Mouse (Mus musculus): Measurements from ENCODE around the gene Grb14. TPM values are rescaled to one million over a fixed set of nuclear protein-coding genes. Genes with fewer than 3 reads are reported as not detected.

The Grb14 gene
- polyA plus RNA-seq, 1 experiment from 2014 or later: 8.6 TPM

DNA sequence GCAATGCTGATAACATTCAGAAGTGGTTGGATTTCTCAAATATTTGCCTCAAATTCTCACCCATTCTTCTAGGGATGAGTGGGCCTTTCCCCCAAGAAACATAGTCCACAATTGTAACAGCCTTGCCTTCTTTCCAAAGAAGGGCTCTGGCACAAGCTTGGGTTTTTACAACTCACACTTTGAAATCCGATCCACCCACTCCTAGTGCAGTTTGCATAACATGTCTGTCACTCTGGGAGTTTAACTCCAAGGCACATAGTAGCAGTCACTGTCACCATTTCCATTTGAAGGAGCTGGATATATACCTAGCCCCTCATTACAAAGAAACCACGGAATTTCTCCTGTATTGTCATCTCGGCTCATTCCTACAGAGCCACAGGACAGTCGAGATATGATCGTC lies 103.9 kb downstream of the Grb14 start:
- Histone ChIP-seq H3K4me2 (replicated peaks) (no peak overlapping the region), H3K4me3 (no peak overlapping the region), H3K9me3 (no peaks in the 10 kb centered on the region), H3K36me3 (no peaks in the 10 kb centered on the region), H3K27ac (no peak overlapping the region), H3K4me1 (peaks cover 9% of the 10 kb centered on the region; the same call in 1 of the 2 replicates), H3K9ac (no peak overlapping the region), H3K27me3 (no peaks in the 10 kb centered on the region)
- 49% methylated on average over 5 of the region's 5 CpGs for WGBS
- ATAC-seq (ENCODE audit: low FRiP score, low read depth): no peak; the same call in 1 of the 2 replicates

DNA sequence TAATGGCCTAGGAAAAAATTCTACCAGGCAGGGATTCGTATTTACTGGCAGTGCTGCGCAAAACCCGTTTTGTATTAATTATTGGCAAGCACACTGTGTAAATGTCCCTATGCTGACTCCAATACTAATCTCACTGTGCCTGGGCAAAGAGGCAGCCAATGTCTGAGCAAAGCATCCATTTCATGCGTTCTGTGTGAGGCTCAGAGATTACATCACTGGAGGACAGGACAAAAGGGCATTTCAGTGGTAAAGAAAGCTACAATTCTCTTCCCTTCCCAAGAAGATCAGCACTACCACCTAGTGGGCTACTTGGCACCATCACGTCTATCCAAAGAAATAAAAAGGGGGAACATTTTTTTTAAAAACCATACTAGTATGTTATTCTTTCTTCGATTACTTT lies 109.3 kb downstream of the Grb14 start:
- Histone ChIP-seq H3K36me3 (no peaks in the 10 kb centered on the region), H3K4me1 (0 out of 2 replicates have a peak, but pooled peaks cover 4% of the 10 kb centered on the region), H3K4me3 (no peak overlapping the region), H3K4me2 (replicated peaks) (no peak overlapping the region), H3K9ac (no peak overlapping the region), H3K27ac (no peak overlapping the region), H3K27me3 (no peaks in the 10 kb centered on the region), H3K9me3 (no peaks in the 10 kb centered on the region)
- 50% methylated on average over 6 of the region's 6 CpGs for WGBS
- ATAC-seq (ENCODE audit: low FRiP score, low read depth): no peak

DNA sequence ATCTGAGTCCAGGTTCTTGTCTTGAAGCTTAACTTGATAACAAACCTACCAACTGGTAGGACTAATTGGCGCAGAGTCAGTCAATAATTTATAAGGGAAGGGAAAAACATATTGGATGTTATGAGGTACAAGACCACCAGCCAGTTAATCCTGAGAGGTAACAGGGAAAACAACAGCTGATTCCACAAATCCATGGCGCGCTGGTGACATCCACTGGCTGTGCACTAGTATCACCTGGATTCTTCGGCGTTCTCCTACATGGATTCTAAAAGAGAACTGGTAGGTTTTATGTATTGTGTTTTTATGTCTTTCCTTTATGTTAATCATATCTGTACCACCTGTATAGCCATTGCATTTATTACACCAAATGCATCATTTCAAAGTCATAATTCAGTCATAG lies 119.9 kb downstream of the Grb14 start:
- Histone ChIP-seq H3K4me3 (no peak overlapping the region), H3K27ac (no peak overlapping the region), H3K4me1 (no peaks in the 10 kb centered on the region), H3K9me3 (no peaks in the 10 kb centered on the region), H3K27me3 (no peaks in the 10 kb centered on the region), H3K4me2 (replicated peaks) (no peak overlapping the region), H3K9ac (no peak overlapping the region), H3K36me3 (no peaks in the 10 kb centered on the region)
- no peak for ATAC-seq (ENCODE audit: low FRiP score, low read depth)
- 74% methylated on average over 5 of the region's 5 CpGs for WGBS

GRCm38 (mm10) chr2:64897844-64898243 lies 126.9 kb downstream of the Grb14 start:
- Histone ChIP-seq H3K4me1 (no peaks in the 10 kb centered on the region), H3K36me3 (no peaks in the 10 kb centered on the region), H3K4me3 (no peak overlapping the region), H3K9me3 (no peaks in the 10 kb centered on the region), H3K9ac (no peak overlapping the region), H3K27ac (no peak overlapping the region), H3K4me2 (replicated peaks) (no peak overlapping the region), H3K27me3 (no peaks in the 10 kb centered on the region)
- 60% methylated on average over 5 of the region's 5 CpGs for WGBS
- no peak for ATAC-seq (ENCODE audit: low FRiP score, low read depth)

GRCm38 (mm10) chr2:64893233-64893632 lies 131.6 kb downstream of the Grb14 start:
- no peak overlapping the region for H3K4me3 ChIP-seq
- H3K4me2 ChIP-seq (replicated peaks): no peak overlapping the region
- H3K4me1 ChIP-seq: no peaks in the 10 kb centered on the region
- no peak overlapping the region for H3K9ac ChIP-seq
- ATAC-seq (ENCODE audit: low FRiP score, low read depth): no peak
- no peaks in the 10 kb centered on the region for H3K9me3 ChIP-seq
- no peaks in the 10 kb centered on the region for H3K27me3 ChIP-seq
- 56% methylated on average over 7 of the region's 7 CpGs for WGBS
- no peaks in the 10 kb centered on the region for H3K36me3 ChIP-seq
- no peak overlapping the region for H3K27ac ChIP-seq

- WGBS: 42% methylated on average over 6 of the region's 6 CpGs
- no peaks in the 10 kb centered on the region for H3K36me3 ChIP-seq
- H3K9me3 ChIP-seq: no peaks in the 10 kb centered on the region
- no peaks in the 10 kb centered on the region for H3K27me3 ChIP-seq
- no peak overlapping the region for H3K27ac ChIP-seq
- H3K4me2 ChIP-seq (replicated peaks): no peak overlapping the region
- no peak overlapping the region for H3K9ac ChIP-seq
- ATAC-seq (ENCODE audit: low FRiP score, low read depth): no peak; the same call in 1 of the 2 replicates
- H3K4me1 ChIP-seq: peaks cover 6% of the 10 kb centered on the region; the same call in 1 of the 2 replicates
- no peak overlapping the region for H3K4me3 ChIP-seq
These were observed 137.6 kb downstream of the Grb14 start for GRCm38 (mm10) chr2:64887098-64887757.

DNA sequence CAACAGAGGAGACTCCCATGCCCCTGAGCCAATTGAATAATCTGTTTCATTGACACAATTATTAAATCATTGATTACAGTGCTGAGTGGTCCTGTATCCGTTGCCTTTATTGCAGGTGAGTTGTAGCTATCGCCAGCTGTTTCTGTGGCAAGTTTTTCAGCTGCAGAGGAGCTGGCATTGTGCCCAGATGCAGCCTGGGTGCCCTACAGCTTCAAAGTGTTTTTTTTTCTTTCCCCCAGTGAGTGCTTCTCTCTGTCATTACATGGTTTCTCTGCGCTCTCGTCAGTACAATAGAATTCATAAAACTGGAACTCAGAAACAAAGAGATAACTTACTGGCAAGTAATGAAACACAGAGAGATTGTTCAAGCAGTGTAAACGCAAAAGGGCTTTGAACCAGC lies 139.1 kb downstream of the Grb14 start:
- H3K4me3 ChIP-seq: no peak overlapping the region
- H3K4me2 ChIP-seq (replicated peaks): no peak overlapping the region
- H3K27me3 ChIP-seq: no peaks in the 10 kb centered on the region
- no peak overlapping the region for H3K27ac ChIP-seq
- no peaks in the 10 kb centered on the region for H3K36me3 ChIP-seq
- WGBS: 32% methylated on average over 5 of the region's 5 CpGs
- ATAC-seq (ENCODE audit: low FRiP score, low read depth): no peak
- no peak overlapping the region for H3K9ac ChIP-seq
- H3K9me3 ChIP-seq: no peaks in the 10 kb centered on the region
- peaks cover 6% of the 10 kb centered on the region; the same call in 1 of the 2 replicates for H3K4me1 ChIP-seq

DNA sequence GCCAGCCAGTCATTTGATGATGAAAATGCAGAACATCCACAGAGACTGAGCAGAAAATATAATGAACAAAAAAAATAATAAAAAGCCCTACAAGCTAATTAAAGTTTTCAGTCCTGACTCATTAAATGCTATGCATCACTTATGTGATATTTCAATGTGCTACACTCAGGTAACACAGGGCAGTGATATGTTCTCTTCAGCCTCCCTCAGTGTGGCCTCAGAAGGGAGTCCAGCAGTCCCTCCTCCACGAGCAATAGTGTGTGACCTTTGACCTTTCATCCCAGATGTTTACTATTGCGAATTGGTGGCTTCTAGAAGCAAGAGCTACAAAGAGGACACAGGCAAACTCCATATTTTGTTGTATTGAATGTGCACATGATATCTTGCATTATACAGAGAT lies 146.5 kb downstream of the Grb14 start:
- ATAC-seq (ENCODE audit: low FRiP score, low read depth): no peak
- Histone ChIP-seq H3K27ac (no peak overlapping the region), H3K9me3 (no peaks in the 10 kb centered on the region), H3K4me1 (no peaks in the 10 kb centered on the region), H3K36me3 (no peaks in the 10 kb centered on the region), H3K4me3 (no peak overlapping the region), H3K4me2 (replicated peaks) (no peak overlapping the region), H3K27me3 (no peaks in the 10 kb centered on the region), H3K9ac (no peak overlapping the region)
- 33% methylated on average over 2 of the region's 2 CpGs for WGBS

Other genes with a start within 250 kb of the Grb14 start
- gene Cobll1, start 214.4 kb upstream of the Grb14 start, polyA plus RNA-seq (2015; fragmentation: Nextera tagmentation; extraction: Ambion mirVana): 2.3 and 3.0 TPM in 2 replicates

Measured in limb, embryonic 13.5 days (tissue).